Mouse (Mus musculus) MEL (cell line): ENCODE measurements around the gene Spryd7.

Experiments
- CTCF ChIP-seq, 3 experiments: IDR thresholded peaks in 2 of 3; conservative IDR thresholded peaks in 1 of 3; 2 replicates each; pipeline ENCODE4 v1.5.1; 2011 to 2012; ENCODE audit warnings: low read length in 3 of 3, low read depth in 2 of 3, mild to moderate bottlenecking in 2 of 3, improper control_type of control experiment in 1 of 3, inconsistent platforms in 1 of 3, mixed read lengths in 1 of 3, moderate library complexity in 1 of 3; ENCODE audit not compliant: control insufficient read depth in 1 of 3, insufficient read depth in 1 of 3, poor library complexity in 1 of 3, severe bottlenecking in 1 of 3
- EP300 ChIP-seq, 2 experiments: IDR thresholded peaks; 2 replicates each; pipeline ENCODE4 v1.6.1; 2011; ENCODE audit warnings: improper control_type of control experiment in 2 of 2, low read length in 2 of 2, low read depth in 1 of 2, mild to moderate bottlenecking in 1 of 2
- KAT2A ChIP-seq: conservative IDR thresholded peaks from 2 replicates; pipeline ENCODE4 v1.6.1; 2012; ENCODE audit warnings: low read depth, low read length, improper control_type of control experiment, inconsistent platforms
- MAX ChIP-seq: IDR thresholded peaks from 2 replicates; pipeline ENCODE4 v1.6.1; 2011; ENCODE audit warnings: low read length, improper control_type of control experiment
- NELFE ChIP-seq: IDR thresholded peaks from 2 replicates; pipeline ENCODE4 v1.6.1; 2011; ENCODE audit warnings: low read depth, low read length, improper control_type of control experiment
- POLR2A ChIP-seq, 2 experiments: IDR thresholded peaks; 2 replicates each; pipeline ENCODE4 v1.6.1; 2011 to 2012; ENCODE audit warnings: low read length in 2 of 2, mild to moderate bottlenecking in 2 of 2, control low read depth in 1 of 2, improper control_type of control experiment in 1 of 2, low read depth in 1 of 2, moderate library complexity in 1 of 2; ENCODE audit not compliant: control insufficient read depth in 1 of 2, insufficient read depth in 1 of 2, poor library complexity in 1 of 2
- SIN3A ChIP-seq: IDR thresholded peaks from 2 replicates; pipeline ENCODE4 v1.6.1; 2012; ENCODE audit warnings: low read length, improper control_type of control experiment, inconsistent platforms

DNA sequence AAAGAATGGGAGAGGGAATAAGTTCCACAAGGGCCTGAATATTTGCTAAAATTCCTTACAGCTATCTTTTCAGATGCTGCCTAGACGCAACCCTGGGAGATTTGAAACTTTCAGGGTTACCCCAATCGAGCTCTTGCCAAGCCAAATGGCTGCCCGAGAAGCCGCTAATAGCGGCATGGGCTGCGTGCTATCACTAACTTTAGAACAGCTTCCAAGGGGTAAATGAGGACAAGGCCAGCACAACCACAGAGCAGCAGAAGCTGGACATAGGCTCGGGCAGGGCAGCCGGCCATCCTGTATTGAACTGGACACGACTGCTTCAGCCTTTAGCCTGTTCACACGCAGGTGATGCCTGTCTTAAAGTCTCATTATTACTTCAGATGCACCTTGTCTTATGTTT lies 18.4 kb upstream of the Spryd7 start:
- no peak for TF ChIP-seq SIN3A
- TF ChIP-seq CTCF (IDR thresholded peaks at IDR 0.05 in 2 of 3, conservative IDR thresholded peaks at IDR 0.05 in 1 of 3; ENCODE audit: control insufficient read depth in 1 of 3, insufficient read depth in 1 of 3, low read depth in 2 of 3, low read length in 3 of 3, poor library complexity in 1 of 3, severe bottlenecking in 1 of 3): no peak
- no peak for TF ChIP-seq POLR2A (IDR thresholded peaks at IDR 0.05; ENCODE audit: control insufficient read depth in 1 of 2, insufficient read depth in 1 of 2, low read depth in 1 of 2, low read length in 2 of 2, poor library complexity in 1 of 2)
- TF ChIP-seq NELFE: no peak
- TF ChIP-seq EP300 (IDR thresholded peaks at IDR 0.05; ENCODE audit: low read depth in 1 of 2, low read length in 2 of 2): no peak
- no peak for TF ChIP-seq KAT2A
- TF ChIP-seq MAX: no peak
